Mouse (Mus musculus) lung, postnatal 0 days (tissue): ENCODE results near the gene Tyms.

Source experiments
- CTCF ChIP-seq: IDR thresholded peaks from 2 replicates; pipeline ENCODE4 v1.5.1; 2016; ENCODE audit warnings: antibody characterized with exemption, mild to moderate bottlenecking
- EP300 ChIP-seq: IDR thresholded peaks from 2 replicates; pipeline ENCODE4 v1.6.1; 2016; ENCODE audit warnings: antibody characterized with exemption, mild to moderate bottlenecking, control low read depth

DNA sequence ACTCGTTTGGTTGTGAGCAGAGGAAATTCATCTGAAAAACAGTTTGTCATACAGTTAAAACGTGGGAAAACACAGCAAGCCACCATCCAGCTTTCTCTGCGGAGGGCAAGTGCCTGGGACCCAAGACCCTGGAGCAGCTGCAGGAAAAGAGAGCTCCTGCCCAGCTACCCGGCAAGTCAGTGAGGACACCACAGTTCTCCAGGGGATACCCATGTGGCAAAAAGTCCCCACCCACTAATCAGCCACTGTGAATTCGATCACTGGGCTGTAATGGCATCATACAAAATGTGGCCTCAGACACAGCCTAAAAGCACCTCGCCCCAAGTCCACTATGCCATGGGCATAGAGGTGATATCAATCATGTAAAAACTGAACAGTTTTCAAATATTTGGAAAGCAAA lies 1.7 kb downstream of the Tyms start:
- TF ChIP-seq CTCF (no peak), EP300 (no peak)
